Mouse (Mus musculus) adrenal gland, postnatal 36 days (tissue): ENCODE data around the gene Emc8. TPM values are rescaled to one million over a fixed set of nuclear protein-coding genes. Genes with fewer than 3 reads are reported as not detected.

Experiments used
- DNase-seq, 2 experiments: peaks; one replicate each; pipeline ENCODE4 v3.0.0; 2021; ENCODE audit warnings: mixed read lengths in 1 of 2
- long read RNA-seq, 2 experiments: library from polyadenylated mRNA; stranded (forward); transcript quantifications; one replicate each; pipeline ENCODE4 v2.0.0; 2021; ENCODE audit warnings: borderline sequencing depth in 2 of 2
- total RNA-seq, 2 experiments: library from RNA; stranded (reverse); gene quantifications; 2 replicates each; pipeline ENCODE4 v1.2.3; 2021

Gene Emc8
- total RNA-seq, result 100 to 1,000 TPM; 104 to 144 TPM
- long read RNA-seq, experiment 1, full-length matches to known transcripts, result 93 of 107 reads
- long read RNA-seq, experiment 1, partial matches to known transcripts, result 2 of 107 reads
- long read RNA-seq, experiment 1, other reads (novel, unspliced or antisense), result 12 of 107 reads
- long read RNA-seq, experiment 2, full-length matches to known transcripts, result 53 of 59 reads
- long read RNA-seq, experiment 2, partial matches to known transcripts, result 0 of 59 reads
- long read RNA-seq, experiment 2, other reads (novel, unspliced or antisense), result 6 of 59 reads

- DNase-seq, result peak in 1 of 2 experiments; percentile 63
Observed at GRCm38 (mm10) chr8:120668374-120668905, at the start of gene Emc8. TSS of gene Emc8 (minus strand) at chr8:120668573.

GRCm38 (mm10) chr8:120715996-120716680 is 47.8 kb upstream of the Emc8 start:
- peak in 1 of 2 experiments; percentile 30 for DNase-seq

GRCm38 (mm10) chr8:120715200-120715599 is 46.8 kb upstream of the Emc8 start:
- DNase-seq, result no peak

DNA sequence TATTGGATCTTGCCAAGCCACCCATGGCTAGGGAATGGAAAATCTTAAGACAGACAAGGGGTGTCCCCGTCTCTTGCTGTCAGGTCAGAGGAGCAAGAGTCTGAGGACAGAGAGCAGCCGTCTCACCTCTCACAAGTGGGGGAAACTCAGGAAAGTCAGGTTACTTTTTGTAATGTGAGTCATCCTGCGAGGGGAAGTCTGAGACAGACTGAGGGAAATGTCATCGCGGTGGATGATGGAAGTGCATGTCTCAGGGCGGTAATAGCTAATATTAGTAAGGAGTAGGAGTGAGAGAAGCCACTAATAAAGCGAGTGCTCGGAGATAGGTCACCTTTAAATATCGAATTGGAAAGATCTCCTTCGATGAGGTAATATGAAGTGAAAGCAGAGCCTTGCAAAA is 40.8 kb upstream of the Emc8 start:
- no peak for DNase-seq

DNA sequence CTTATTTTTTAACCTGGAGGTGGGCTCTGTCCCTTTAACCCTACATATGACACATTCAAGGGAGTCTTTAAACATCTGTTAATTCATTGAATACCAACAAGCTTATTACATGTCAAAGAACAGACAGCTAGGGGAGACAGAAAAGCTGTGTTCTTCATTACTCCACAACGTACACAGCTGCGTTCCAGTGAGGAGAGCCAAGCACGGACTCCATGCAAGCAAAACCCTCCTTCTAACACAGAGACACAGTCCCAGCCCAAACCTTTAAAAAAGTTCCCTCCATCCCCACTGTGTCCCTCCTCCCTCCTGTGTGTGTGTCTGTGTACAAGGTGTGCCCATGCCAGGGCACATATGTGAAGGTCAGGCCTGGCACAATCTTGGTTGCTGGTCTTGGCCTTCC is 37.8 kb upstream of the Emc8 start:
- DNase-seq, result no peak

DNA sequence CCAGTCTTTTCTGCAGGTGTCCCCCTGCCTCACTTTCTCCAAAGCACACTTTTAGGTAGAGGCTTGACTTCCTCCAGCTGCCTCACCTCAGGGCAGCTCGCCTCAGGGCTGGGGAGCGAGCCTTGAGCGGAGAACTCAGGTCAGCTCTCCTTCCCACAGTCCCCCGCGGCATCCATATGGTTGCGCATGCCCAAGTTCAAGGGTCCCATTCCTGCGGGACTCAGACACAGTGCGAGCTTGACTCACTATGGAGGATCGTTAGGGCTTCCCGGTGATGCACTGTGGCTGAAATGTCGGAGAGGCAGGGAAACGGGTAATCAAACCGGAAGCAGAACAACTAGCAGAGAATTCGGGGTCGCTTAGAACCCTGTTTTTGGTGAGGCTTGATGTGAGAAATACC is 36.8 kb upstream of the Emc8 start:
- DNase-seq, result no peak

DNA sequence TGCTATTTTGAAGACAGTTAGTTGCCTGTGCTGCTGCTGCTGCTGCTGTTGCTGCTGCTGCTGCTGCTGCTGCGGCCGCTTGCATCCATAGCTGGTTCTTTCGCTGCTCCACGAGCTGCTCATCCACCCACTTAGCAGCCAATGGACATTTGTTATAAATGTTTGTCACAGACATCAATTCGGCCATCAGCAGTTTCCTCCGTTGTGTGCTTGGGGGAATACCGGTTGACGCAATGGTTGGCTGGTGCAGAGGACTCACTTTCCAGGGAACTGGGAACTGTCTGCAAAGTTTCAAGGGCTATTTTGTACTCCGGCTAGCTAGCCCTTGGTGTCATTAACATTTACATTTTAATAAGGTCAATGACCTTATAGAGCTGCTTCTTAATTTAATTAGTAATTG is 35.8 kb upstream of the Emc8 start:
- DNase-seq, result no peak

DNA sequence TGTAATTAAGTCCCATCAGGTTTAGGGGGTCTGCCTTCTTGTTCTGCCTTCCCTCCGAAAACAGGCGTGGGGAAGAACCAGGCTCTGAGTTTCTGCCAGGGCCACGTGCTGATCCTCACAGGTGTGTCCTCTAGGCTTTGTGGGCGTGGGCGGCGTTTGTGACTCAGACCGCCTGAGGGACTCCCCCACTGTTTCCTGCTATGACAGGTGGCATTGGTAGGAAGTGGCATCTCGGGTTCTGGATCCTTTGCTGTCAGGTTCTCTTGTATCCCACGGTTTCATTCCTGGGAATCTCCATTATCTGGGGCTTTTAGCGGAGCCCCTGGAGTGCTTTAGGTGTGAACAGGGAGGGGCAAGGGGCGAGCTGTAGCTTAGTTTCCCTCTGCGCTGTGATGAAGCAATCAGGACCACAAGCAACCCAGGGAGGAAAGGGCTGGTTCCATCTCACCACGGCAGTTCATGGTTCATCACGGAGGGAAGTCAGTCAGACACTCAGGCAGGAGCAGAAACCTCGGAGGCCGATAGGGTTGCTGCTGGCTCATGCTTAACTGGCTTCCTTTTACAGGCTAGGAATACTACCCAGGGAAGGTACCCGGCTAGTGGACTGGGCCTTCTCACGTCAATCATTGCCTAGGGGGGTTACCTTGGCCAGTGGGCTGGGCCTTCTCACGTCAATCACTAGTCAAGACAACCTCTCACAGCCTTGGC is 33.5 kb upstream of the Emc8 start:
- no peak for DNase-seq

DNA sequence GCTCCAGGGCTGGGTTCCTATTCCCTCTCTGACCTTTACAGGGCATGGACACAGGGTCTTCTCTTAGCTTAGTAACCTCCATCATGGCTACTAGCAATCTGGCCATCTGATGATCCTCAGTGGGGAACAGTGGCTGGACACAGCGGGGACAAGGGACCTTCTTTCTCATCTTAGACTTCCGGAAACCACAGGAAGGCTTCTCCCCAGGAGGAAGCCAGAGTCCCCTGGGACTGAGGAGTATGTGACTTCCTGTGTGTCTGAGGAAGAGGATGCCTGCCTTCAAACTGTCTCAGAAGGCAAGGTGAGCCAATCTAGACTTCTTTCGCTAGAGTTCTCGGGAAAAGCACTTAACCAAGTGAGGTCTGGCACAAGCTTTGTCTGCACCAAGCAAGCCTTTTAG is 31.7 kb upstream of the Emc8 start:
- DNase-seq, result no peak

- DNase-seq, result no peak
Observed at GRCm38 (mm10) chr8:120699565-120699964, 31.2 kb upstream of the Emc8 start.

DNA sequence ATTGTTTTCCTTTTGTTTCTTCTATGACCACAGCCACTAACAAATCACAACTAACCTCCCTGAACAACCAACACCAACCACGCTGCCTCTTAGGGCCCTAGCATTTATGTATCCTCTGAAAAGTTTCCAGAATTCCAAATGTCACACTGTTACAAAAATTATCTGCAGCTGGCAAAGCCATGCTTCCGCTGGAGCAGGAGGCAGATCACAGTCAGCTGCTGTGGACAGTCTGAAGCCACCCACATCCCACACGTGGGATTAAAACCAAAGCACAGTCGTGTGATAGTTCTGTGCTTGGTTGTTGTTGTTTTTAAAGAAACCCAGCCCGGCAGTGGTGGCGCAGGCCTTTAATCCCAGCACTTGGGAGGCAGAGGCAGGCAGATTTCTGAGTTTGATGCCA is 30.7 kb upstream of the Emc8 start:
- no peak for DNase-seq

DNA sequence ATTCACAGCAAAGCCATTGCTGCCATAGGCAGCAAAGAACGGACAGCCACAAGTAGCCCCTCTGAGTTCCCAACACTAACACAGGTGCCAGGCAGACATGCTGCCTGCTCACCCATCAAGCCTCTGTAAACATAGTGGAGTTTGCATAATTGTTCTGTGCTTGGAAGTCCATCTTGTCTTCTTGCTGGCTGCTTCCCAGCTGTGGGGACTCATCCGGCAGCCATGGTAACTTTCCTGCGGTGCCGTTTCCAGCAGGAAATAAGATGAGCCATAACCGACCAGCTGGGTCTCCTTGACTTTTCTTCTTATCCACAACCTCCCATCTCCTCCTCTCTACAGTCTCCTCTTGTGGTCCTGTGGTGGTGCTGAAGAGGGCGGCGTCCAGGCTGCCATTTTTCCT is 30.1 kb upstream of the Emc8 start:
- DNase-seq, result no peak

DNA sequence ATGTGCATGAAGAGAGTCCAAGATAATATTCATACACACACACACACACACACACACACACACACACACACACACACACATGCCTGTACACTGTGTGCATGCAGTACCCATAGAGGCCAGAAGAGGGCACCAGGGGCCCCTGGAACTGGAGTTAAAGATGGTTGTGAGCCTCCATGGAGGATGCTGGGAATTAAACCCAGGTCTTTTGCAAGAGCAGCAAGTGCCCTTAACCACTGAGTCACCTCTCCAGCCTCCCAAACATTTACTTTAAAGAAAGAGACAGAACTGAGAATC is 29.6 kb upstream of the Emc8 start:
- DNase-seq, result no peak

DNA sequence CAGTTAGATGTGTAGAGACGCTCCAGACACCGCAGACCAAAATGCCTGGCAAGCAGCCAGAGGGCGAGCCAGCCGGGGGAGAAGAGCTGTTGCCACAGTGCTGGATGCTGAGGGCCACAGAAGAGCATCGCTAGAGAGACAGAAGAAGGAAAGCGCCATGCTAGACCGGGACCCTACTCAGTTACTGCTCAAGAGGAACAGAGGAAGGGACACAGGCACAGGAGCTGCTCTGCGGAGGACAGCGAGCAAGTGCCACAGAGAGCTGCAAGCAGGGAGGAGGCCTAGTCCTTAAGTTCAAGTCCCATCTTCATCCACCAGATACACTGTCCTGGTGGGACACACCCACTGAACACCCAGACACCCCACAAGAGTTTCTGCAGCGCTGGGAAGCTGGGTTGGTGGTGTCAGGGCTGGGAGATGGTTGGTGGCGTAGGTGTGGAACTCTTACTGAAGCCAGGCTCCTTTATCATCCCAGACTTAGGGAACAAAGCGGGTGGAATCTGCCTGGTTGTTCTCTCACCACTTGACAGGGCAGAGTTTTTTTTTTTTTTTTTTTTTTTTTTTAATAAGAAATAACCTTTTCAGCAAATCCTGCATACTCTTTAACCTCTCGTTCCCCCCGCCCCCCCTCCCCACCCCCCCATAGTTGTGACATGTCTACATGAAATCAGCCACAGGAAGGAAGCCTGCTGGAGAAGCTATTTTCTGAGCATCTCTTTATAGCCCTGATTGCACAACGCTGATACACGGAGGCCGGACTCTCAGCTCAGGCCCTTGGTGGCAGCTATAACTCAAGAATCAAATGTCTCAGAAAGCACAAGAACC is 29.0 kb upstream of the Emc8 start:
- DNase-seq, result peak; percentile 65 to 70

DNA sequence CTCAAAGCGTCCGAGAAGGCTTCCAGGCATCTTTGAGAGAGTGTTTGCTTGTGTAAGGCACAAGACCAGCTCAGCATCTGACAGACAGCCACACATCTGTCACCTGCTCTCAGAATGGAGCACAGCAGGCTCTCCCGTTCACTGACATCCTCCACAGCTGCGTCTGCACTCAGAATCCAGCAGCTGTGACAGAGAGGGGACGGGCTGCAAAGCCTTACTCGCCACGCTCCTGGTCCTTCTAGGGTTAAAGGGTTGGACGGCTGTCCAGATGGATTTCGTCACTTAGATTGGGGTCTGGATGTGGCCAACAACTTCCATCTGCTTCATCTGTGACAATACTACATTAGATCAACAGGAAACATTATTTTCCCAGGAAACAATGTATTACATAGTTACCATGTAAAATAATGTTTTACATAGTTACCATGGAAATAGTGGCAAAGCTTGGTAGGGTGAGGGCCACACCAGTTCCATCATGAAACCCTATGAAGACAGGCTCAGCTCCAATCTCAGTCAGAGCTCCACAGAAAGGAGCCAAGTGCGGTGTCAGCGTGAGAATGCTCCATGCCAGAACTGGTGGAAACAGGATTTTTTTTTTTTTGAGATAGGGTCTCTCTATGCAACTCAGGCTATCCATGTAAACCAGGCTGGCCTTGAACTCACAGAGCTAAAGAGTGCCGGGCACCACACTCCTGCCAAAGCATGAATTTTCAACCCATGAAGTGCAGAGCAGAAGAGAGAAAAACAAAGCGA is 28.2 kb upstream of the Emc8 start:
- no peak for DNase-seq

DNA sequence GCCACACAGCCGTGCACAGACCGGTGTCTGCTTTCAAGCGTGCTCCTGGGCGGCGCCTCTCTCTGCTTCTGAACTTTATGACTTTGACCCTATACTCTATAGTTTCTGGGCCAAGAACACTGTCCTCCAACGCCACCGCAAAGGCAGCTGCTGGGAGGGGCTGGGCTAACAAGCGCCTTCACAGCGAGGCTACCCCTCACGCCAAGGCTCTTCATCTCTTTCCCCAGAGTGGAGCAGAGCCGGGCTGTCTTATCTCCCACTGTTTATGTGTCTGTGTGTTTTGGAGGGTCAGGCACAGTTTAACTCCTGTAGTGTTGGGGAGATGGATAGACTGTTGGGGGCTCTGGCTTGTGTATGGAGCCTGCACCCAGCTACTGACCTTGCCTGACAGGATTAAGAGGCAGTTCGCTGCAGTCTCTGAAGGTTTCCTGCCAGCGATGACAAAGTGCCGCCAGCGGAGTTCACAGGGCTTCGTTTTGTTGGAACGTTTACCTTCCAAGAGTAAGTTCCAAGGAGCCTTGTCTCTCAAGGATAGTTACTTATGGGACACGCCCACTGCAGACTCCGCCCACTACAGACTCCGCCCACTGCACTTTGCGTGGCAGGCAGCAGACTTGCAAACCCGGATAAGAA is 25.6 kb upstream of the Emc8 start:
- peak; percentile 50 to 58 for DNase-seq

GRCm38 (mm10) chr8:120692934-120693333 is 24.6 kb upstream of the Emc8 start:
- DNase-seq, result no peak

GRCm38 (mm10) chr8:120688511-120688910 is 20.1 kb upstream of the Emc8 start:
- no peak for DNase-seq

DNA sequence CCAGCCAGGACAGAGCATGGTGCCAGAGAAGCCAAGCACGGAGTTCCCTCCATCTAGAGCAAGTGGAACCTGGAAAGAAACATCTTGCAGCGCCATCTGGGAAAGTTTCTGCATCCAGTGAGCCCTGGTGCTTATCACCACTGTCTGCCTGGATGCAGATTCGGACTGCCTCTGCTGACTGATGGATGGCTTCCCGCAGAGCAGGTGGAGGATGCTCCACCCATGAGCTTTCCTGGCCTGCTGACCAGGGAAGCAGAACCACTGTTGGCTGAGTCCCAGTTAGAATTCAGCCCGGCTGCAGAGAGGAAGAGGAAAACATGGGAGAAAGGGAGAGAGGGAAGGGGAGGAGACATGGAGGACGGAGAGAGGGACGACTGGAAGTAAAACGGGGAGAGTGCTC is 19.4 kb upstream of the Emc8 start:
- DNase-seq, result peak in 1 of 2 experiments; percentile 51

GRCm38 (mm10) chr8:120686576-120686975 is 18.2 kb upstream of the Emc8 start:
- DNase-seq, result no peak

DNA sequence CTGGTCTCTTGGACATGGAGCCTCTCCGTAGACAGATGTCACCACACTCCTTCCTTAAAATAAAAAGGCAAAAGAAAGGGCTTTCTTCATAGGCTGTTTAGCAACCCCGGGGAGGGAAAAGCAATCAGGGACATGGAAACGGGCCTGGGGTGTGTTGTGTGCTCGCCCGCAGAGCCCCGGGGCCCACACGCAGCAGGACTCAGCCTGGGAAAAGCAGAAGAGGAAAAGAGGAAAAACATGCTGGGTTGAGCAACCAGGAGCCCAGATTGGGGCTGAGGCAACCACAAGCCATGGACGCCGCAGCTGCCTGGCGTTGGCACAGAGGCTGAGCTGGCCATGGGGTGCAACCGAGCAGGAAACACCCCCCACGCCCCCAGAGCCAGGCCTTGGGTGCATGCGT is 17.7 kb upstream of the Emc8 start:
- peak; percentile 39 to 68 for DNase-seq
